Mouse (Mus musculus) bone marrow, adult 2 months (tissue): Measurements from ENCODE around the gene Abcg1.

Experiments
- CTCF ChIP-seq: fragments of 200-500 bp; IDR thresholded peaks from 2 replicates; pipeline ENCODE4 v1.5.1; 2011; ENCODE audit warnings: low read length, control low read depth; ENCODE audit not compliant: control insufficient read depth, insufficient read depth
- POLR2A ChIP-seq: fragments of 200-500 bp; IDR thresholded peaks from 2 replicates; pipeline ENCODE4 v1.6.1; 2011; ENCODE audit warnings: low read depth, mild to moderate bottlenecking, control low read depth, low read length, borderline replicate concordance; ENCODE audit not compliant: control insufficient read depth

GRCm38 (mm10) chr17:31028821-31029370 lies 28.6 kb upstream of the Abcg1 start:
- TF ChIP-seq CTCF (no peak), POLR2A (no peak)
